Mouse (Mus musculus): ENCODE results near the gene Sord. TPM values are rescaled to one million over a fixed set of nuclear protein-coding genes. Genes with fewer than 3 reads are reported as not detected.

Gene Sord
- total and polyA plus RNA-seq, 3 experiments = 39.6 to 61.7 TPM; not detected in 1

DNA sequence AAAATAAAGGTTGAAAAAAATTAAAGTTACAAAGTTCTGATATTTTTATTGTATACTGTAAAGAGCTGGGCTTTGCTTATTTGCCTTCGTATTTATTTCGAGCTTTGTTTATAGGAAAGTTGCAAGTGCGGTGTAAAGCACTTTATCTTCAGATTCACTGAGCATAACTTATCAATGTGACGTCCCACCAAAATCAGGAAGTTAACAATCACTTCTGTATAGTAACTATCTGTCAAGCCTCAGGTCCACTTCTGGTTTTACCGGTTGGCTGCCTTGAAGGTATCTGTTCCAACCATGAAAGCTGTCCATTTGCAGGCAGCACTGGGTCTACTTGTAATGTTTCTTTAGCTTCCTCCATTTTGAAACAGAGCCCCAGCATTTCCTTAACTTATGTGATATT, 12.3 kb upstream of the Sord start (continued):
- TF ChIP-seq ZNF384 (IDR thresholded peaks at IDR 0.05; ENCODE audit: low read depth, low read length) (no peak), E2F4 (IDR thresholded peaks at IDR 0.05; ENCODE audit: borderline replicate concordance, low read depth, low read length) (no peak), TBP (IDR thresholded peaks at IDR 0.05; ENCODE audit: low read depth, low read length) (no peak), RCOR1 (IDR thresholded peaks at IDR 0.05; ENCODE audit: low read depth, low read length) (peak; percentile 98), JUND (IDR thresholded peaks at IDR 0.05; ENCODE audit: low read depth, low read length) (no peak), TAL1 (IDR thresholded peaks at IDR 0.05; ENCODE audit: low read length) (peak; percentile 57), HCFC1 (IDR thresholded peaks at IDR 0.05; ENCODE audit: low read depth, low read length) (peak; percentile 51), RAD21 (IDR thresholded peaks at IDR 0.05; ENCODE audit: low read depth, low read length) (no peak), TCF12 (IDR thresholded peaks at IDR 0.05; ENCODE audit: low read depth, low read length) (peak; percentile 81), POLR2AphosphoS2 (IDR thresholded peaks at IDR 0.05; ENCODE audit: low read length) (no peak), NELFE (IDR thresholded peaks at IDR 0.05; ENCODE audit: low read depth, low read length) (no peak), GABPA (IDR thresholded peaks at IDR 0.05; ENCODE audit: low read depth, low read length) (no peak), SIN3A (IDR thresholded peaks at IDR 0.05; ENCODE audit: low read length) (peak; percentile 69)

DNA sequence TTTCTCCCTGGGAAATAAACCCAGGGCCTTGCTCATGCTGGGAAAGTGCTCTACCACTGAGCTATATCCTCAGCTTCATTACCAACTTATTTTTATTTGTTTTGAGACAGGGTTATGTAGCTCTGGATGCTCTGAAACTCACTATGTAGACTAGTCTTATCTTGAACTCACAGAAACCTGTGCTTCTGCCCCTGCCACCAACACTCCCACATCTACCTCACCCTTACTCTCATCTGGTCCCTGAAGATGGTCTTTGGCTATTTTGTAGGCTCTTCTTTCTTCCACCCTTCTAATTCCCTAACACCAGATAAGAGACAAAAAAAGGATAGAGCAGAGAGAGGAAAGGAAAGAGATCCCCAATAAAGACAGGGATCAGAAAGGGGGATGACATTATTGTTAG, 10.9 kb upstream of the Sord start:
- Histone ChIP-seq H3K4me1 (ENCODE audit: control insufficient read depth in 1 of 2, insufficient read depth in 2 of 2, low read length in 2 of 2) (peaks cover 14 to 23% of the 10 kb centered on the region in 2 experiments), H3K4me3 (ENCODE audit: control insufficient read depth in 1 of 2, insufficient read depth in 1 of 2, low read depth in 2 of 2, low read length in 2 of 2) (no peak overlapping the region), H3K36me3 (ENCODE audit: control insufficient read depth in 1 of 2, insufficient read depth in 2 of 2, low read length in 2 of 2) (peaks cover 0 to 25% of the 10 kb centered on the region in 2 experiments; a peak in 2 of 4 replicates), H3K9me3 (replicated peaks; ENCODE audit: insufficient read depth, low read length) (no peaks in the 10 kb centered on the region), H3K27ac (ENCODE audit: control insufficient read depth, low read depth, low read length) (no peak overlapping the region), H3K27me3 (ENCODE audit: control insufficient read depth in 1 of 2, insufficient read depth in 2 of 2, low read length in 2 of 2) (no peaks in the 10 kb centered on the region), H3K9ac (ENCODE audit: control insufficient read depth, low read depth, low read length, poor library complexity, severe bottlenecking) (no peak overlapping the region), H3K79me2 (ENCODE audit: control insufficient read depth, insufficient read depth, low read length, poor library complexity) (no peaks in the 10 kb centered on the region)
- TF ChIP-seq TAL1 (IDR thresholded peaks at IDR 0.05; ENCODE audit: low read length) (peak; percentile 42), POLR2AphosphoS2 (IDR thresholded peaks at IDR 0.05; ENCODE audit: low read length) (no peak)
- no peak for DNase-seq (ENCODE audit: low read depth, low spot score)

- TF ChIP-seq ZC3H11A (IDR thresholded peaks at IDR 0.05; ENCODE audit: low read depth, low read length) = no peak
- no peak for TF ChIP-seq ZMIZ1 (IDR thresholded peaks at IDR 0.05; ENCODE audit: low read depth, low read length)
- TF ChIP-seq MAZ (IDR thresholded peaks at IDR 0.05; ENCODE audit: low read depth, low read length) = no peak
- no peak for TF ChIP-seq BHLHE40 (IDR thresholded peaks at IDR 0.05; ENCODE audit: borderline replicate concordance, low read depth, low read length)
- TF ChIP-seq TAL1 (IDR thresholded peaks at IDR 0.05; ENCODE audit: low read length) = no peak
- TF ChIP-seq HCFC1 (IDR thresholded peaks at IDR 0.05; ENCODE audit: low read depth, low read length) = no peak
- no peak for TF ChIP-seq SMC3 (IDR thresholded peaks at IDR 0.05; ENCODE audit: low read depth, low read length)
- H3K27ac ChIP-seq (ENCODE audit: control insufficient read depth, low read depth, low read length) = no peak overlapping the region
- no peak for DNase-seq (ENCODE audit: low read depth, low spot score)
- no peak overlapping the region for H3K9ac ChIP-seq (ENCODE audit: control insufficient read depth, low read depth, low read length, poor library complexity, severe bottlenecking)
- no peaks in the 10 kb centered on the region for H3K27me3 ChIP-seq (ENCODE audit: control insufficient read depth in 1 of 2, insufficient read depth in 2 of 2, low read length in 2 of 2)
- no peaks in the 10 kb centered on the region for H3K9me3 ChIP-seq (replicated peaks; ENCODE audit: insufficient read depth, low read length)
- H3K36me3 ChIP-seq (ENCODE audit: control insufficient read depth in 1 of 2, insufficient read depth in 2 of 2, low read length in 2 of 2) = peaks cover 0 to 3% of the 10 kb centered on the region in 2 experiments; a peak in 2 of 4 replicates
- H3K4me1 ChIP-seq (ENCODE audit: control insufficient read depth in 1 of 2, insufficient read depth in 2 of 2, low read length in 2 of 2) = peaks cover under 1 to 5% of the 10 kb centered on the region in 2 experiments; a peak in 3 of 4 replicates
- H3K79me2 ChIP-seq (ENCODE audit: control insufficient read depth, insufficient read depth, low read length, poor library complexity) = no peaks in the 10 kb centered on the region; the same call in 1 of the 2 replicates
- H3K4me3 ChIP-seq (ENCODE audit: control insufficient read depth in 1 of 2, insufficient read depth in 1 of 2, low read depth in 2 of 2, low read length in 2 of 2) = no peak overlapping the region
Measured at GRCm38 (mm10) chr2:122230395-122230794, 4.2 kb upstream of the Sord start.
